Mouse (Mus musculus): Measurements from ENCODE around the gene Mdga1. TPM values are rescaled to one million over a fixed set of nuclear protein-coding genes. Genes with fewer than 3 reads are reported as not detected.

The Mdga1 gene
- polyA plus RNA-seq, 1 experiment from 2014 or later, result 3.8 TPM

GRCm38 (mm10) chr17:29918791-29919551, 50.9 kb downstream of the Mdga1 start:
- Histone ChIP-seq H3K36me3 (no peaks in the 10 kb centered on the region), H3K4me2 (replicated peaks) (no peak overlapping the region), H3K9ac (no peak overlapping the region), H3K4me1 (peaks cover 16% of the 10 kb centered on the region), H3K9me3 (replicated peaks) (no peaks in the 10 kb centered on the region), H3K4me3 (replicated peaks) (no peak overlapping the region), H3K27ac (replicated peaks) (no peak overlapping the region), H3K27me3 (no peaks in the 10 kb centered on the region)
- no peak for ATAC-seq (ENCODE audit: insufficient number of reproducible peaks, low FRiP score, low TSS enrichment, low read depth)
- WGBS, result 71% methylated on average over 13 of the region's 13 CpGs

- Histone ChIP-seq H3K9ac (no peak overlapping the region), H3K27me3 (no peaks in the 10 kb centered on the region), H3K27ac (replicated peaks) (no peak overlapping the region), H3K9me3 (replicated peaks) (no peaks in the 10 kb centered on the region), H3K36me3 (no peaks in the 10 kb centered on the region), H3K4me2 (replicated peaks) (no peak overlapping the region), H3K4me1 (peaks cover 16% of the 10 kb centered on the region), H3K4me3 (replicated peaks) (no peak overlapping the region)
- 12% methylated on average over 3 of the region's 3 CpGs for WGBS
- no peak for ATAC-seq (ENCODE audit: insufficient number of reproducible peaks, low FRiP score, low TSS enrichment, low read depth)
Observed at GRCm38 (mm10) chr17:29916968-29917367, 52.9 kb downstream of the Mdga1 start.

GRCm38 (mm10) chr17:29915820-29916219, 54.1 kb downstream of the Mdga1 start:
- 39% methylated on average over 10 of the region's 10 CpGs for WGBS
- Histone ChIP-seq H3K4me2 (replicated peaks) (no peak overlapping the region), H3K9ac (no peak overlapping the region), H3K4me3 (replicated peaks) (no peak overlapping the region), H3K36me3 (no peaks in the 10 kb centered on the region), H3K9me3 (replicated peaks) (no peaks in the 10 kb centered on the region), H3K27ac (replicated peaks) (no peak overlapping the region), H3K4me1 (peaks cover 16% of the 10 kb centered on the region), H3K27me3 (no peaks in the 10 kb centered on the region)
- ATAC-seq (ENCODE audit: insufficient number of reproducible peaks, low FRiP score, low TSS enrichment, low read depth), result no peak; the same call in 1 of the 2 replicates

GRCm38 (mm10) chr17:29913301-29913965, 56.5 kb downstream of the Mdga1 start:
- 0 out of 2 replicates have a peak, but pooled peaks cover 4% of the 10 kb centered on the region for H3K9me3 ChIP-seq (replicated peaks)
- 86% methylated on average over 16 of the region's 16 CpGs for WGBS
- H3K4me2 ChIP-seq (replicated peaks), result no peak overlapping the region
- peaks cover 16% of the 10 kb centered on the region for H3K4me1 ChIP-seq
- H3K27ac ChIP-seq (replicated peaks), result no peak overlapping the region
- H3K4me3 ChIP-seq (replicated peaks), result no peak overlapping the region
- no peaks in the 10 kb centered on the region for H3K36me3 ChIP-seq
- H3K27me3 ChIP-seq, result no peaks in the 10 kb centered on the region
- no peak for ATAC-seq (ENCODE audit: insufficient number of reproducible peaks, low FRiP score, low TSS enrichment, low read depth)
- no peak overlapping the region for H3K9ac ChIP-seq

GRCm38 (mm10) chr17:29912733-29913132, 57.2 kb downstream of the Mdga1 start:
- Histone ChIP-seq H3K9ac (no peak overlapping the region), H3K27me3 (no peaks in the 10 kb centered on the region), H3K4me2 (replicated peaks) (no peak overlapping the region), H3K9me3 (replicated peaks) (0 out of 2 replicates have a peak, but pooled peaks cover 4% of the 10 kb centered on the region), H3K27ac (replicated peaks) (no peak overlapping the region), H3K4me3 (replicated peaks) (no peak overlapping the region), H3K36me3 (no peaks in the 10 kb centered on the region), H3K4me1 (peaks cover 16% of the 10 kb centered on the region)
- 51% methylated on average over 5 of the region's 5 CpGs for WGBS
- no peak for ATAC-seq (ENCODE audit: insufficient number of reproducible peaks, low FRiP score, low TSS enrichment, low read depth)

GRCm38 (mm10) chr17:29909031-29909430, 60.9 kb downstream of the Mdga1 start:
- Histone ChIP-seq H3K9ac (no peak overlapping the region), H3K4me2 (replicated peaks) (no peak overlapping the region), H3K36me3 (no peaks in the 10 kb centered on the region), H3K4me3 (replicated peaks) (no peak overlapping the region), H3K27ac (replicated peaks) (no peak overlapping the region), H3K27me3 (no peaks in the 10 kb centered on the region), H3K9me3 (replicated peaks) (0 out of 2 replicates have a peak, but pooled peaks cover 4% of the 10 kb centered on the region), H3K4me1 (no peaks in the 10 kb centered on the region)
- ATAC-seq (ENCODE audit: insufficient number of reproducible peaks, low FRiP score, low TSS enrichment, low read depth), result no peak
- WGBS, result 92% methylated on average over 7 of the region's 7 CpGs

- H3K4me1 ChIP-seq, result 0 out of 2 replicates have a peak, but pooled peaks cover 3% of the 10 kb centered on the region
- no peaks in the 10 kb centered on the region for H3K27me3 ChIP-seq
- H3K36me3 ChIP-seq, result no peaks in the 10 kb centered on the region
- H3K9ac ChIP-seq, result no peak overlapping the region
- 56% methylated on average over 5 of the region's 5 CpGs for WGBS
- H3K27ac ChIP-seq (replicated peaks), result no peak overlapping the region
- H3K4me2 ChIP-seq (replicated peaks), result no peak overlapping the region
- ATAC-seq (ENCODE audit: insufficient number of reproducible peaks, low FRiP score, low TSS enrichment, low read depth), result no peak
- no peak overlapping the region for H3K4me3 ChIP-seq (replicated peaks)
- 0 out of 2 replicates have a peak, but pooled peaks cover 1% of the 10 kb centered on the region for H3K9me3 ChIP-seq (replicated peaks)
Observed at GRCm38 (mm10) chr17:29904694-29905093, 65.2 kb downstream of the Mdga1 start.

- Histone ChIP-seq H3K4me1 (0 out of 2 replicates have a peak, but pooled peaks cover 3% of the 10 kb centered on the region), H3K9me3 (replicated peaks) (no peaks in the 10 kb centered on the region), H3K27me3 (no peaks in the 10 kb centered on the region), H3K4me3 (replicated peaks) (no peak overlapping the region), H3K27ac (replicated peaks) (no peak overlapping the region), H3K36me3 (no peaks in the 10 kb centered on the region), H3K9ac (no peak overlapping the region), H3K4me2 (replicated peaks) (no peak overlapping the region)
- ATAC-seq (ENCODE audit: insufficient number of reproducible peaks, low FRiP score, low TSS enrichment, low read depth), result no peak
- WGBS, result 58% methylated on average over 16 of the region's 16 CpGs
Observed at GRCm38 (mm10) chr17:29902406-29903155, 67.3 kb downstream of the Mdga1 start.

- no peaks in the 10 kb centered on the region for H3K36me3 ChIP-seq
- H3K4me1 ChIP-seq, result peaks cover 17% of the 10 kb centered on the region
- no peaks in the 10 kb centered on the region for H3K9me3 ChIP-seq (replicated peaks)
- ATAC-seq (ENCODE audit: insufficient number of reproducible peaks, low FRiP score, low TSS enrichment, low read depth), result no peak
- 0 out of 2 replicates have a peak, but pooled peaks cover under 1% of the 10 kb centered on the region for H3K27me3 ChIP-seq
- no peak overlapping the region for H3K4me3 ChIP-seq (replicated peaks)
- H3K9ac ChIP-seq, result no peak overlapping the region
- H3K4me2 ChIP-seq (replicated peaks), result no peak overlapping the region
- WGBS, result 89% methylated on average over 5 of the region's 5 CpGs
- no peak overlapping the region for H3K27ac ChIP-seq (replicated peaks)
Observed at GRCm38 (mm10) chr17:29900289-29900688, 69.6 kb downstream of the Mdga1 start.

- Histone ChIP-seq H3K27me3 (peaks cover 10% of the 10 kb centered on the region), H3K4me3 (replicated peaks) (no peak overlapping the region), H3K4me2 (replicated peaks) (no peak overlapping the region), H3K36me3 (no peaks in the 10 kb centered on the region), H3K9me3 (replicated peaks) (no peaks in the 10 kb centered on the region), H3K4me1 (peaks cover 14% of the 10 kb centered on the region), H3K27ac (replicated peaks) (no peak overlapping the region), H3K9ac (no peak overlapping the region)
- 14% methylated on average over 7 of the region's 7 CpGs for WGBS
- 0 out of 2 replicates have a peak, but pooled peaks have one; percentile 48 for ATAC-seq (ENCODE audit: insufficient number of reproducible peaks, low FRiP score, low TSS enrichment, low read depth)
Observed at GRCm38 (mm10) chr17:29896181-29897054, 73.5 kb downstream of the Mdga1 start.

All from embryonic facial prominence, embryonic 15.5 days (tissue).